Mouse (Mus musculus): ENCODE data around the gene Lamc2.

DNA sequence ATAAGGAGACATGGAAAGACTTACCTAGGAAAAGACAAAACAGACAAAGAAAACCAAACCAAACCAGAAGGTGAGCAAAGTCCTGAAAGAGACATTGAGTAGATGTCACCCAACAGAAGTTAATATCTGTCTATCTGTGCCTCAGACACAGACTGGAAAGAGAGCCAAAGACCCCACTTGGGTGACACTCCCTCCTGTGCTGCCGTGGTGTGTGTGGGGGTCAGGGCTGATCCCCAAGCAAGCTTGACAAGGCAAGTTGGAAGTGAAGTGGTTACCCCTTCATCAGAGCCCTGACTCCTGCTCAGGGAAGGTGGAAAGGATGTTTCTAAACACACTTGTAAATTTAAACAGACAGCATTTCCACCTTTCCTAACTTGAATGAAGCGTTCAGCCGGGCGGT is 6.1 kb upstream of the Lamc2 start:
- TF ChIP-seq POLR2A (IDR thresholded peaks at IDR 0.05; ENCODE audit: control insufficient read depth in 1 of 2, insufficient read depth in 1 of 2, low read depth in 1 of 2, low read length in 2 of 2, poor library complexity in 1 of 2) (no peak), CTCF (IDR thresholded peaks at IDR 0.05 in 2 of 3, conservative IDR thresholded peaks at IDR 0.05 in 1 of 3; ENCODE audit: control insufficient read depth in 1 of 3, insufficient read depth in 1 of 3, low read depth in 2 of 3, low read length in 3 of 3, poor library complexity in 1 of 3, severe bottlenecking in 1 of 3) (no peak), ELF1 (IDR thresholded peaks at IDR 0.05; ENCODE audit: low read depth, low read length) (no peak), EP300 (IDR thresholded peaks at IDR 0.05; ENCODE audit: low read depth in 1 of 2, low read length in 2 of 2) (no peak), GATA1 (IDR thresholded peaks at IDR 0.05; ENCODE audit: low read depth, low read length) (no peak), ZC3H11A (IDR thresholded peaks at IDR 0.05; ENCODE audit: low read depth, low read length) (no peak), TAL1 (IDR thresholded peaks at IDR 0.05; ENCODE audit: low read length) (no peak), POLR2AphosphoS2 (IDR thresholded peaks at IDR 0.05; ENCODE audit: low read length) (no peak), ZMIZ1 (IDR thresholded peaks at IDR 0.05; ENCODE audit: low read depth, low read length) (no peak), TCF12 (IDR thresholded peaks at IDR 0.05; ENCODE audit: low read depth, low read length) (no peak), RAD21 (IDR thresholded peaks at IDR 0.05; ENCODE audit: low read depth, low read length) (no peak)

Data from MEL (cell line).